Comparison of ENCODE assay signal across 8 mouse cellular contexts in the genomic region with DNA sequence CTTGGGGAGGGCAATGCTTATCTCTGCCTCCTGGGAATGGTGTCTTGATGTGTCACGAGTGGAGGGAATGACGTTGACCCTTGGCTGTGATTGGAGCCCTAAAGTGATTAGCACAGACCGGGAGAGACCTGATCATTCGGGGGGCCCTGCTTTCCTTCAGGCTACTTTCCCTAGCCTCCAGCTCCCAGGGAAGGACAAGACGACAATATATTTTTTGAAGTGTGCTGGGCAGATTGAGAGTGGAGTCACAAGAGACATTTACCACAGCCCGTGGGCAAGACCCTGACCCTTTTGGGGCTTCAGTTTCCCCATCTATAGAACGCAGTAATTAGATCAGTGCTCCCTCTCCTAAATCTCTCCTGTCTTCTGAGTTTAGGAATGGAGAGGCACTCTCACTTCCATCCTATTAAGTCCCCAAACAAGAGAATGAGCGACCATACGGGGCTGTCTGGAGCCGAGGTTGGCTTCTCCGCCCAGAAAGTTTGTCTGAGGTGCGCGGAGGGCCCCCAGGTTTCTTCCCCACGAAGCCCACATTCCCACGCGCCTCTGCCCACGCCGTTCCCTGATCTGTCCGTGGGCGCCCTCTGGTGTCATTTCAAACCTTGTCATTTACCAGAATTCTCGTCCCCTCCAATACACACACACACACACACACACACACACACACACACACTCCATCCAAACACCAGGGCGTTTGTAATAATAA. TPM values are rescaled to one million over a fixed set of nuclear protein-coding genes. Genes with fewer than 3 reads are reported as not detected.
DNase-seq lines count a peak whose midpoint lies in the region; ATAC-seq and TF ChIP-seq lines count a peak whose summit lies in the region.

No protein-coding gene starts in this region.

- peak overlapping the region; percentile 98 for H3K4me2 ChIP-seq in heart, embryonic 14.5 days (ENCODE audit: low read length)
- H3K4me2 ChIP-seq in liver, embryonic 14.5 days (ENCODE audit: low read depth) = no peak overlapping the region; the same call in 1 of the 2 replicates

- H3K9me3 ChIP-seq in heart, embryonic 14.5 days (ENCODE audit: control insufficient read depth, low read length) = no peaks in the 10 kb centered on the region
- H3K9me3 ChIP-seq in liver, embryonic 14.5 days (ENCODE audit: control insufficient read depth, low read length) = no peaks in the 10 kb centered on the region

- no peak overlapping the region for H3K4me3 ChIP-seq in thymus, adult 2 months (ENCODE audit: control insufficient read depth, insufficient read depth, low read length)
- peak overlapping the region; percentile 56 to 61 for H3K4me3 ChIP-seq in heart, embryonic 14.5 days (ENCODE audit: control insufficient read depth in 1 of 2, insufficient read depth in 1 of 2, low read depth in 1 of 2, low read length in 2 of 2)
- H3K4me3 ChIP-seq in liver, embryonic 14.5 days (ENCODE audit: insufficient read depth in 1 of 2, low read depth in 2 of 2, low read length in 2 of 2) = no peak overlapping the region

- no peak overlapping the region for H3K27ac ChIP-seq in thymus, adult 2 months (ENCODE audit: control insufficient read depth, insufficient read depth, low read length)
- no peak overlapping the region for H3K27ac ChIP-seq in heart, embryonic 14.5 days (replicated peaks in 1 of 2; ENCODE audit: control insufficient read depth in 1 of 2, insufficient read depth in 1 of 2, low read depth in 2 of 2, low read length in 2 of 2)
- H3K27ac ChIP-seq in liver, embryonic 14.5 days = no peak overlapping the region

- peaks cover 10% of the 10 kb centered on the region; the same call in 1 of the 2 replicates for H3K4me1 ChIP-seq in thymus, adult 2 months (replicated peaks; ENCODE audit: control insufficient read depth, insufficient read depth, low read length)
- H3K4me1 ChIP-seq in heart, embryonic 14.5 days (ENCODE audit: control insufficient read depth in 2 of 2, insufficient read depth in 2 of 2, low read length in 2 of 2) = 0 out of 4 replicates have a peak, but pooled peaks cover 0 to 9% of the 10 kb centered on the region in 2 experiments
- H3K4me1 ChIP-seq in liver, embryonic 14.5 days (replicated peaks; ENCODE audit: control insufficient read depth in 2 of 2, insufficient read depth in 2 of 2, low read length in 1 of 2) = no peaks in the 10 kb centered on the region

- 8% methylated on average over 22 of the region's 22 CpGs for WGBS in thymus, adult 2 months
- WGBS in heart, embryonic 14.5 days = 7% methylated on average over 22 of the region's 22 CpGs
- WGBS in liver, embryonic 14.5 days (ENCODE audit: insufficient replicate concordance) = 4% methylated on average over 22 of the region's 22 CpGs

- H3K36me3 ChIP-seq in thymus, adult 2 months (ENCODE audit: control insufficient read depth, insufficient read depth, low read length) = no peaks in the 10 kb centered on the region
- H3K36me3 ChIP-seq in heart, embryonic 14.5 days (ENCODE audit: control insufficient read depth, insufficient read depth, low read length) = no peaks in the 10 kb centered on the region
- H3K36me3 ChIP-seq in liver, embryonic 14.5 days (replicated peaks; ENCODE audit: control insufficient read depth, insufficient read depth, low read depth) = no peaks in the 10 kb centered on the region

- TF ChIP-seq EP300 in liver, embryonic 14.5 days (IDR thresholded peaks at IDR 0.05; ENCODE audit: low read depth) = no peak

- peak; percentile 44; the same call in 1 of the 2 replicates for TF ChIP-seq CTCF in thymus, adult 2 months (IDR thresholded peaks at IDR 0.05; ENCODE audit: borderline replicate concordance, control insufficient read depth, extremely low read depth, insufficient read depth, low read length, poor library complexity)
- peak; percentile 53 for TF ChIP-seq CTCF in liver, embryonic 14.5 days (IDR thresholded peaks at IDR 0.05; ENCODE audit: low read depth)

- peaks cover 13% of the 10 kb centered on the region for H3K27me3 ChIP-seq in thymus, adult 2 months (ENCODE audit: control insufficient read depth, insufficient read depth, low read length)
- H3K27me3 ChIP-seq in heart, embryonic 14.5 days (ENCODE audit: control insufficient read depth, insufficient read depth, low read length) = peaks cover 74% of the 10 kb centered on the region
- H3K27me3 ChIP-seq in liver, embryonic 14.5 days (ENCODE audit: control insufficient read depth, insufficient read depth, low read length) = peaks cover 51% of the 10 kb centered on the region

- peak; percentile 54 for DNase-seq in thymus, adult 2 months
- no peak for DNase-seq in thymus, adult 18-20 months
- DNase-seq in kidney, postnatal 25 days = peak; percentile 47 to 74
- DNase-seq in liver, embryonic 14.5 days (ENCODE audit: low read depth in 3 of 3, low spot score in 3 of 3) = no peak
- peak; percentile 41 for DNase-seq in retina, adult 2 months (ENCODE audit: low read depth, low spot score)

- ATAC-seq in common myeloid progenitor, adult 5-6 weeks (replicated peaks; ENCODE audit: low read depth, poor library complexity, severe bottlenecking) = 0 out of 2 replicates have a peak, but pooled peaks have one; percentile 34
- no peak for ATAC-seq in heart, embryonic 14.5 days (ENCODE audit: insufficient number of reproducible peaks, insufficient read depth, low FRiP score, low read depth)
- ATAC-seq in liver, embryonic 14.5 days (ENCODE audit: insufficient read depth) = no peak
- no peak for ATAC-seq in inflammation-experienced regulatory T-cells, adult 6 months

- H3K9ac ChIP-seq in heart, embryonic 14.5 days (ENCODE audit: low read length) = no peak overlapping the region
- H3K9ac ChIP-seq in liver, embryonic 14.5 days (replicated peaks) = no peak overlapping the region

- TF ChIP-seq POLR2A in thymus, adult 2 months (IDR thresholded peaks at IDR 0.05; ENCODE audit: control insufficient read depth, extremely low read depth, insufficient read depth, low read length, poor library complexity) = no peak

RNA-seq across cellular contexts. Expression of a gene that starts 15.2 kb away (rescaled TPM):
- polyA plus RNA-seq in thymus, adult 2 months (2012; rRNA removed) = 0.04 and 0.06 TPM in 2 replicates
- total RNA-seq in common myeloid progenitor, adult 5-6 weeks (2017) = not detected in 2 replicates
- polyA plus RNA-seq in heart, embryonic 14.5 days (2014; fragmentation: Nextera tagmentation; extraction: Ambion mirVana) = not detected in 2 replicates
- polyA plus RNA-seq in liver, embryonic 14.5 days (2012; rRNA removed) = not detected in 2 replicates
- polyA plus RNA-seq in liver, embryonic 14.5 days (2014; fragmentation: Nextera tagmentation; extraction: Ambion mirVana) = not detected in 2 replicates
- not detected for polyA plus RNA-seq in inflammation-experienced regulatory T-cells, adult 6 months (2017; shearing (Covaris generic))

RNA-seq across cellular contexts. Expression of a gene that starts 15.5 kb away (rescaled TPM):
- 24.2 and 27.9 TPM in 2 replicates for polyA plus RNA-seq in thymus, adult 2 months (2012; rRNA removed)
- total RNA-seq in common myeloid progenitor, adult 5-6 weeks (2017) = 80.6 and 88.3 TPM in 2 replicates
- polyA plus RNA-seq in heart, embryonic 14.5 days (2014; fragmentation: Nextera tagmentation; extraction: Ambion mirVana) = 30.7 and 32.9 TPM in 2 replicates
- polyA plus RNA-seq in liver, embryonic 14.5 days (2012; rRNA removed) = 17.5 and 25.3 TPM in 2 replicates
- polyA plus RNA-seq in liver, embryonic 14.5 days (2014; fragmentation: Nextera tagmentation; extraction: Ambion mirVana) = 26.9 and 27.2 TPM in 2 replicates
- 10 to 100 TPM; 31.9 to 50.4 (median 42.6) TPM for polyA plus RNA-seq in inflammation-experienced regulatory T-cells, adult 6 months (2017; shearing (Covaris generic))

RNA-seq across cellular contexts. Expression of a gene that starts 33.2 kb away (rescaled TPM):
- polyA plus RNA-seq in thymus, adult 2 months (2012; rRNA removed) = 93.4 and 105 TPM in 2 replicates
- total RNA-seq in common myeloid progenitor, adult 5-6 weeks (2017) = 30.9 and 32.4 TPM in 2 replicates
- 27.8 and 28.9 TPM in 2 replicates for polyA plus RNA-seq in heart, embryonic 14.5 days (2014; fragmentation: Nextera tagmentation; extraction: Ambion mirVana)
- 9.6 and 10.0 TPM in 2 replicates for polyA plus RNA-seq in liver, embryonic 14.5 days (2012; rRNA removed)
- polyA plus RNA-seq in liver, embryonic 14.5 days (2014; fragmentation: Nextera tagmentation; extraction: Ambion mirVana) = 4.8 and 6.9 TPM in 2 replicates
- 1 to 10 TPM; 5.0 to 9.4 (median 7.2) TPM for polyA plus RNA-seq in inflammation-experienced regulatory T-cells, adult 6 months (2017; shearing (Covaris generic))

Comparison
In these comparisons a context has a peak if more than half of its experiments do, and no peak if none do; other contexts are left out.
1. DNase-seq: peak in thymus, adult 2 months (single experiment), kidney, postnatal 25 days (2 of 2) and retina, adult 2 months (single experiment); none in thymus, adult 18-20 months (0 of 2) and liver, embryonic 14.5 days (0 of 3).
2. H3K4me3 ChIP-seq: peak in heart, embryonic 14.5 days (2 of 2); none in thymus, adult 2 months (single experiment) and liver, embryonic 14.5 days (0 of 2).